Mouse (Mus musculus): ENCODE data around the gene 1700003E16Rik.

1700003E16Rik gene

GRCm38 (mm10) chr6:83206321-83206720 is 50.1 kb downstream of the 1700003E16Rik start:
- DNase-seq (ENCODE audit: low read depth): no peak

GRCm38 (mm10) chr6:83207361-83208049 is 51.3 kb downstream of the 1700003E16Rik start:
- no peak for DNase-seq (ENCODE audit: low read depth)

DNA sequence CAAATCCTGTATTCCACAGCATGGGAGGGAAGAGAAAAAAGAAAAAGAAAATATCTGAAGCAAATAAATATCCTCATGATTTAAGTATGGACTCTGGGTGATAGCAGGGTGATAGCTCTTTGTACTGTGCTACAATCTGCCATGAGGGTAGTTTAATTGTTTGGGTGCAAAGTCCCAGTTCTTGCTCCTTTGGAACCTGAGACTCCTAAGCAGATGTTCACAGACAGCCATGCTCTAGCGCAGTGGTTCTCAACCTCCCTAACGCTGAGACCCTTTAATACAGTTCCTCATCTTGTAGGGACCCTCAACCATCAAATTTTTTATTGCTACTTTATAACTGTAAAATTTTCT is 51.8 kb downstream of the 1700003E16Rik start:
- DNase-seq (ENCODE audit: low read depth): no peak

GRCm38 (mm10) chr6:83210495-83210894 is 54.3 kb downstream of the 1700003E16Rik start:
- DNase-seq (ENCODE audit: low read depth): peak; percentile 15

- DNase-seq (ENCODE audit: low read depth): no peak
These were observed 55.3 kb downstream of the 1700003E16Rik start for GRCm38 (mm10) chr6:83211526-83211925.

All from NIH3T3 (cell line).